Mouse (Mus musculus): ENCODE measurements around the gene Olfr1002. TPM values are rescaled to one million over a fixed set of nuclear protein-coding genes. Genes with fewer than 3 reads are reported as not detected.

Olfr1002 gene
- not detected for polyA plus RNA-seq (2014; fragmentation: Illumina TruSeq; extraction: RNeasy Lipid Tissue Mini Kit (QIAGEN cat#74804); ENCODE audit: low read depth, low replicate concordance)

DNA sequence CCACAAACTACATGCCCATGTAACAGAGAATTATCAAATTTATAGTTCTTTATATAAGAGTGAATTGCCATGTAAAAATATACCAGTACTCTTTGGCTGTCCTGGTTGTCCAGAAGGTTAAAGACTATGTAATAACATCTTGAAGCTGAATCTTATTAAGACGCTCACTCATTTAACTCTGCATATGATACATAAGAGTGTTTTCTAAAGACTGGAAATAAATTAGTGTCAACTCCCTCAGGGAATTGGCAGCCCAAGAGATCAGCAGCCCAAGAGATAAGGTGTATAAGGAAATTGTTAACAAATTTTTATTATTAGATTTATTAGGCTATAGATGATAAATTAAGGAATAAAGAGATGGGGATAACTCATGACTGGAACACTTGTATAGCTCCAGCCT lies at the start of gene Olfr1002:
Gene Olfr1002 (minus strand): TSS at position 101 of the 400 bp plus-strand sequence.

DNA sequence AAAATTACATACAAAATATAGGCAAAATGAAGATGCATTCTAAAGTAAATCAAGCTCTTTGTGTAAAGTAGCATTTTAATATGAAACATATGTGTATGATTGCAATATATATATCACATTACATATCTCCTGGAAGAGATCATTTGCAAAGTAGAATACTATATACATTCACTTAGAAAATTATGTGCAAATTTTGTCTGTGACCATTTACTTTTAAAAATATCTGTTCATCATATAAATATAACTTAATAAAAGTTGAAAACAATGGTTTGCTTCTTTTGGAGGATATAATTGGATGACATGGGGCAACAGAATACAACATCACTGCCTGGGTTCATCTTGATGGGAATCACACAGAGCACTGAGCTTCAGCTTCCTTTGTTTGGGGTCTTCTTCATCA lies 38.6 kb upstream of the Olfr1002 start, which contains the start of gene Olfr1008:
Gene Olfr1008 (plus strand): TSS at position 301 of the 400 bp plus-strand sequence.

DNA sequence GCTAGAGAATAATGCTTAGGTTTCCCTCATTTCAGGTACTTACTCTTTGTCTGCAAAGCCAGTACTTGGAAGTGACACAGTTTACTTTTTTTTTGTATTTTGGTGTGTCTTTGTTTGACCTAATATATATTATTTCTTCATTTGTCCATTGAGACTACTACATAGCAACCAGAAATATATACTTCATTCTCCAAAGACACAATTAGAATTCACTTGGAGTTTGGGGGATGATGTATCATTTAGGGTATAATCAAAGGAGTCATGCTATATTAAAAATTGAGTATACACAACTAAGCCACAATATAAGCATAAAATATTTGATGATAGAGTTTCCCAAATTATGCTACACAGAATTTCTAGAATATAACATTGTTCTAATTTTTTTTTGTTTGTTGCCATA lies 28.2 kb upstream of the Olfr1002 start, which contains the start of gene Olfr1006:
Gene Olfr1006 (minus strand): TSS at position 101 of the 400 bp plus-strand sequence.

DNA sequence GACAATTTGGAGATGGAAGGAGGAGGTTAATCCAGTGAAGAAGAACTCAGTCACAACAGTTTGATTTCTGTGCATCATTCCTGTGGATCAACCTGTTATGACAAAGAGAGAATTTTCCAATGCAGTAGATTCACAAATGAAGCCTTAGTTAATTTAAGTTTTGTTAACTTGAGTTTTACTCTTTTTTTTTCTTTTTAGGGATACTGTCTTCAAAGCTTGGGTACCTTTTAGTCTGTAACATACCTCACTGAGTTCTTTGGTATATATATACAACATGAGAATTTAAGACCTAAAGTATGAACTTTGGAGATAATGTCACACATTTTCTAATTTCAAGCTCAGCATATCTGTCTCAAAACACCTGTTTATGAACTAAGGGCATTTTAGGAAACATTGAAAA lies 13.9 kb upstream of the Olfr1002 start, which contains the start of gene Olfr154:
Gene Olfr154 (minus strand): TSS at position 101 of the 400 bp plus-strand sequence.

DNA sequence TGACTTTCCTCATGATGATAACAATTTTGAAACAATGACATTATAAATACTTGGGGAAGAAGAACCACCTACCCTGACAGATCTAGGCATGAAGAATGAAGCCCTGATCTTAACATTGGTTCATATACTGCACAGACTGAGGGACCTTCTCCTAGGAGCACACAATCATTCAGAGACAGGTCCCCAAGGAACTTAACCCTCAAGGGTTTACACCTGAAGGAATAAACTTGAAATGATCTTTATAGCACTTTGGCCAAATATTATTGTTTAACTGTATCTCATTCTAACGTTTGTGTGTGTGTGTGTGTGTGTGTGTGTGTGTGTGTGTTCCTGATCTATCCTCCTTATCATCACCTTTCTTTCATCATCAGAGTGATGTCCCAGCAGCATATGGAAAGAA lies 38.7 kb downstream of the Olfr1002 start, which contains the start of gene Olfr1000:
Gene Olfr1000 (minus strand): TSS at position 101 of the 400 bp plus-strand sequence.

Other genes starting within 250 kb of the Olfr1002 start
- not detected for gene Olfr992, start 241.2 kb downstream of the Olfr1002 start, polyA plus RNA-seq (2014; fragmentation: Illumina TruSeq; extraction: RNeasy Lipid Tissue Mini Kit (QIAGEN cat#74804); ENCODE audit: low read depth, low replicate concordance)
- not detected for gene Olfr993, start 235.8 kb downstream of the Olfr1002 start, polyA plus RNA-seq (2014; fragmentation: Illumina TruSeq; extraction: RNeasy Lipid Tissue Mini Kit (QIAGEN cat#74804); ENCODE audit: low read depth, low replicate concordance)
- not detected for gene Olfr994, start 214.3 kb downstream of the Olfr1002 start, polyA plus RNA-seq (2014; fragmentation: Illumina TruSeq; extraction: RNeasy Lipid Tissue Mini Kit (QIAGEN cat#74804); ENCODE audit: low read depth, low replicate concordance)
- gene Olfr995, start 207.1 kb downstream of the Olfr1002 start, polyA plus RNA-seq (2014; fragmentation: Illumina TruSeq; extraction: RNeasy Lipid Tissue Mini Kit (QIAGEN cat#74804); ENCODE audit: low read depth, low replicate concordance), result not detected
- not detected for gene 4833423E24Rik, start 131.7 kb downstream of the Olfr1002 start, polyA plus RNA-seq (2014; fragmentation: Illumina TruSeq; extraction: RNeasy Lipid Tissue Mini Kit (QIAGEN cat#74804); ENCODE audit: low read depth, low replicate concordance)
- gene Olfr996, start 71.5 kb downstream of the Olfr1002 start, polyA plus RNA-seq (2014; fragmentation: Illumina TruSeq; extraction: RNeasy Lipid Tissue Mini Kit (QIAGEN cat#74804); ENCODE audit: low read depth, low replicate concordance), result not detected
- not detected for gene Olfr998, start 61.8 kb downstream of the Olfr1002 start, polyA plus RNA-seq (2014; fragmentation: Illumina TruSeq; extraction: RNeasy Lipid Tissue Mini Kit (QIAGEN cat#74804); ENCODE audit: low read depth, low replicate concordance)
- not detected for gene Olfr1000, start 38.8 kb downstream of the Olfr1002 start, polyA plus RNA-seq (2014; fragmentation: Illumina TruSeq; extraction: RNeasy Lipid Tissue Mini Kit (QIAGEN cat#74804); ENCODE audit: low read depth, low replicate concordance)
- gene Olfr154, start 13.8 kb upstream of the Olfr1002 start, polyA plus RNA-seq (2014; fragmentation: Illumina TruSeq; extraction: RNeasy Lipid Tissue Mini Kit (QIAGEN cat#74804); ENCODE audit: low read depth, low replicate concordance), result not detected
- gene Olfr1006, start 28.1 kb upstream of the Olfr1002 start, polyA plus RNA-seq (2014; fragmentation: Illumina TruSeq; extraction: RNeasy Lipid Tissue Mini Kit (QIAGEN cat#74804); ENCODE audit: low read depth, low replicate concordance), result not detected
- gene Olfr1008, start 38.7 kb upstream of the Olfr1002 start, polyA plus RNA-seq (2014; fragmentation: Illumina TruSeq; extraction: RNeasy Lipid Tissue Mini Kit (QIAGEN cat#74804); ENCODE audit: low read depth, low replicate concordance), result not detected
- not detected for gene Olfr1009, start 64.7 kb upstream of the Olfr1002 start, polyA plus RNA-seq (2014; fragmentation: Illumina TruSeq; extraction: RNeasy Lipid Tissue Mini Kit (QIAGEN cat#74804); ENCODE audit: low read depth, low replicate concordance)
- gene Olfr1012, start 112.1 kb upstream of the Olfr1002 start, polyA plus RNA-seq (2014; fragmentation: Illumina TruSeq; extraction: RNeasy Lipid Tissue Mini Kit (QIAGEN cat#74804); ENCODE audit: low read depth, low replicate concordance), result not detected
- not detected for gene Olfr1013, start 116.4 kb upstream of the Olfr1002 start, polyA plus RNA-seq (2014; fragmentation: Illumina TruSeq; extraction: RNeasy Lipid Tissue Mini Kit (QIAGEN cat#74804); ENCODE audit: low read depth, low replicate concordance)
- not detected for gene Olfr1014, start 122.0 kb upstream of the Olfr1002 start, polyA plus RNA-seq (2014; fragmentation: Illumina TruSeq; extraction: RNeasy Lipid Tissue Mini Kit (QIAGEN cat#74804); ENCODE audit: low read depth, low replicate concordance)
- not detected for gene Olfr1015, start 131.3 kb upstream of the Olfr1002 start, polyA plus RNA-seq (2014; fragmentation: Illumina TruSeq; extraction: RNeasy Lipid Tissue Mini Kit (QIAGEN cat#74804); ENCODE audit: low read depth, low replicate concordance)
- gene Olfr1016, start 151.8 kb upstream of the Olfr1002 start, polyA plus RNA-seq (2014; fragmentation: Illumina TruSeq; extraction: RNeasy Lipid Tissue Mini Kit (QIAGEN cat#74804); ENCODE audit: low read depth, low replicate concordance), result not detected
- gene Olfr1018, start 167.8 kb upstream of the Olfr1002 start, polyA plus RNA-seq (2014; fragmentation: Illumina TruSeq; extraction: RNeasy Lipid Tissue Mini Kit (QIAGEN cat#74804); ENCODE audit: low read depth, low replicate concordance), result not detected
- gene Olfr1019, start 194.8 kb upstream of the Olfr1002 start, polyA plus RNA-seq (2014; fragmentation: Illumina TruSeq; extraction: RNeasy Lipid Tissue Mini Kit (QIAGEN cat#74804); ENCODE audit: low read depth, low replicate concordance), result not detected
- gene Olfr1020, start 196.3 kb upstream of the Olfr1002 start, polyA plus RNA-seq (2014; fragmentation: Illumina TruSeq; extraction: RNeasy Lipid Tissue Mini Kit (QIAGEN cat#74804); ENCODE audit: low read depth, low replicate concordance), result not detected
- gene Olfr1022, start 217.9 kb upstream of the Olfr1002 start, polyA plus RNA-seq (2014; fragmentation: Illumina TruSeq; extraction: RNeasy Lipid Tissue Mini Kit (QIAGEN cat#74804); ENCODE audit: low read depth, low replicate concordance), result not detected
- not detected for gene Olfr1023, start 234.9 kb upstream of the Olfr1002 start, polyA plus RNA-seq (2014; fragmentation: Illumina TruSeq; extraction: RNeasy Lipid Tissue Mini Kit (QIAGEN cat#74804); ENCODE audit: low read depth, low replicate concordance)

Measured in liver, adult 10 weeks (tissue).